Mouse (Mus musculus) bone marrow, adult 2 months (tissue): ENCODE data around the gene Rgs11. TPM values are rescaled to one million over a fixed set of nuclear protein-coding genes. Genes with fewer than 3 reads are reported as not detected.

Experiments
- H3K27ac ChIP-seq: fragments of 200-500 bp; 2 replicates; pipeline ENCODE4 v1.5.1; 2012; ENCODE audit warnings: low read depth, mild to moderate bottlenecking, control low read depth, inconsistent platforms, low read length; ENCODE audit not compliant: control insufficient read depth, poor library complexity, insufficient read depth
- H3K4me1 ChIP-seq: fragments of 200-500 bp; 2 replicates; pipeline ENCODE4 v1.6.1; 2011; ENCODE audit warnings: low read length; ENCODE audit not compliant: control insufficient read depth, insufficient read depth
- H3K4me3 ChIP-seq: fragments of 200-500 bp; replicated peaks from 2 replicates; pipeline ENCODE3; 2011; ENCODE audit warnings: mild to moderate bottlenecking, low read depth, low read length, control low read depth; ENCODE audit not compliant: control insufficient read depth
- CTCF ChIP-seq: fragments of 200-500 bp; IDR thresholded peaks from 2 replicates; pipeline ENCODE4 v1.5.1; 2011; ENCODE audit warnings: low read length, control low read depth; ENCODE audit not compliant: control insufficient read depth, insufficient read depth
- POLR2A ChIP-seq: fragments of 200-500 bp; IDR thresholded peaks from 2 replicates; pipeline ENCODE4 v1.6.1; 2011; ENCODE audit warnings: low read depth, mild to moderate bottlenecking, control low read depth, low read length, borderline replicate concordance; ENCODE audit not compliant: control insufficient read depth
- WGBS: fragments of 180-500 bp; shearing (Covaris S2); methylation state at CpG from one replicate; pipeline ENCODE4 v1.1.7; 2018; 5-methylcytosine and 5-hydroxymethylcytosine counted together
- polyA plus RNA-seq: library from polyadenylated mRNA; stranded (reverse); fragments of >200 nt; gene quantifications from 2 replicates; pipeline ENCODE4 v1.2.4, GENCODE M21; 2011; ENCODE audit warnings: low replicate concordance; ENCODE audit not compliant: missing spikeins, insufficient read depth, insufficient read length

The Rgs11 gene
- polyA plus RNA-seq, 1 experiment = 1.2 TPM

- Histone ChIP-seq H3K4me1 (no peaks in the 10 kb centered on the region), H3K27ac (no peak overlapping the region), H3K4me3 (no peak overlapping the region)
- TF ChIP-seq CTCF = no peak
- whole genome bisulfite sequencing = 87% methylated on average over 7 of the region's 7 CpGs
Observed at GRCm38 (mm10) chr17:26212241-26212640, 9.5 kb downstream of the Rgs11 start.

- TF ChIP-seq CTCF (no peak), POLR2A (no peak)
- Histone ChIP-seq H3K4me3 (no peak overlapping the region), H3K4me1 (no peaks in the 10 kb centered on the region), H3K27ac (no peak overlapping the region)
- WGBS = 83% methylated on average over 11 of the region's 11 CpGs
Observed at GRCm38 (mm10) chr17:26212681-26213080, 9.9 kb downstream of the Rgs11 start.

- Histone ChIP-seq H3K4me3 (no peak overlapping the region), H3K4me1 (no peaks in the 10 kb centered on the region), H3K27ac (no peak overlapping the region)
- WGBS = 81% methylated on average over 2 of the region's 2 CpGs
- TF ChIP-seq POLR2A (no peak), CTCF (no peak)
Observed at GRCm38 (mm10) chr17:26221508-26221907, 18.8 kb downstream of the Rgs11 start.

GRCm38 (mm10) chr17:26225150-26225549, 22.4 kb downstream of the Rgs11 start:
- no peak for TF ChIP-seq CTCF
- no peak for TF ChIP-seq POLR2A
- Histone ChIP-seq H3K4me1 (no peaks in the 10 kb centered on the region; the same call in 1 of the 2 replicates), H3K27ac (no peak overlapping the region), H3K4me3 (no peak overlapping the region)
- WGBS = 82% methylated on average over 12 of the region's 12 CpGs

GRCm38 (mm10) chr17:26229776-26230175, 27.0 kb downstream of the Rgs11 start:
- no peak overlapping the region for H3K4me3 ChIP-seq
- TF ChIP-seq POLR2A (no peak), CTCF (no peak)
- peaks cover 1% of the 10 kb centered on the region; the same call in 1 of the 2 replicates for H3K4me1 ChIP-seq
- H3K27ac ChIP-seq = no peak overlapping the region
- 37% methylated on average over 5 of the region's 5 CpGs for WGBS

GRCm38 (mm10) chr17:26231156-26231555, 28.4 kb downstream of the Rgs11 start:
- H3K27ac ChIP-seq = peak overlapping the region; percentile 37; the same call in 1 of the 2 replicates
- no peak overlapping the region for H3K4me3 ChIP-seq
- TF ChIP-seq POLR2A (no peak), CTCF (no peak)
- H3K4me1 ChIP-seq = peaks cover 3% of the 10 kb centered on the region; the same call in 1 of the 2 replicates
- WGBS = 30% methylated on average over 5 of the region's 5 CpGs

- Histone ChIP-seq H3K4me3 (no peak overlapping the region), H3K27ac (no peak overlapping the region), H3K4me1 (peaks cover 6% of the 10 kb centered on the region)
- WGBS = 74% methylated on average over 8 of the region's 8 CpGs
- peak; percentile 52 for TF ChIP-seq CTCF
- TF ChIP-seq POLR2A = no peak
Observed at GRCm38 (mm10) chr17:26232863-26233262, 30.1 kb downstream of the Rgs11 start.

GRCm38 (mm10) chr17:26234386-26234785, 31.6 kb downstream of the Rgs11 start:
- peaks cover 6% of the 10 kb centered on the region for H3K4me1 ChIP-seq
- H3K4me3 ChIP-seq = no peak overlapping the region
- TF ChIP-seq POLR2A = no peak
- no peak for TF ChIP-seq CTCF
- WGBS = 73% methylated on average over 8 of the region's 8 CpGs
- 0 out of 2 replicates have a peak overlapping the region, but pooled peaks have one; percentile 11 for H3K27ac ChIP-seq
